ENCODE assay signal across 8 mouse cellular contexts in the genomic region with DNA sequence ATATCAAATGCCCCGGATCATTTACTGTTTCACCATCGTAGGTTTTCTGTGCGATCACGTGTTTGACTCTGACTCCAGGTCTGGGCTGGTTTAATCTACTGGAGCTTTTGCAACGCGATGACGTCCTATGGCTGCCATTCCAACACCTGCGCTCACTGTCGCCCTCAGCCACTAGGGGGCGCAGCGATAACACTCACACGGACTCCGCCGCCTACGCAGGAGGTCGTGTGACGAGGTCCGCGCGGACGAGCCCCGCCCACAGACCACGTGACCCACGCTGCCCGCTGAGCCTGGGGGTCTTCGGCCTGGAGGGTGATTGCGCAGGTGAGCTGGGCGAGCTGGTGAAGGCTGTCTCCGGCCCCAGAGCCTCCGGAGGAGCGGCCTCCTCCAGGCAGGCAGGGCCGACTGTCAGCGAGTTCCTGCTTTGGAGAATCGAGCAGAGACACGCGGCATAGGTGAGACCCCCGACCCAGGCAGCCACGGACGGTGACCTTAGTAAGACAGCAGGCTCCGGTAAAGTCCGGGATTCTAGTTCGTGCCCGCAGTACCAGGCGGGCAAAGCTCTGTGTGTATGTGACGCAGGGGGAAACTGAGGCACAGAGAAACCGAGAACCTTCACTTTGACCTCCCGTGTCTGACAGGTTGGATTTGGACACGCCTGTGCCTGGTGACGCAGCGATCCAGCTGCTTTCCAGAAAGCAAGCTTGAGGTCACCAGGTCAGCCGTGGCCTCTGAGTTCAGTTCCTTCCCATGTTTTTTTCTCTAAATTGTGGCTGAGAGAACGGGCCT. TPM values are rescaled to one million over a fixed set of nuclear protein-coding genes. Genes with fewer than 3 reads are reported as not detected.
DNase-seq lines count a peak whose midpoint lies in the region; ATAC-seq and TF ChIP-seq lines count a peak whose summit lies in the region.

Gene Gaa, plus strand, starts transcription at position 120 of the 789 bp plus-strand sequence.

- H3K4me1 ChIP-seq in G1E (ENCODE audit: insufficient read depth, low read depth, low read length), result peaks cover 55% of the 10 kb centered on the region
- H3K4me1 ChIP-seq in forebrain, embryonic 16.5 days (replicated peaks; ENCODE audit: control insufficient read depth, insufficient read depth, low read length), result peaks cover 15% of the 10 kb centered on the region
- peaks cover 9% of the 10 kb centered on the region for H3K4me1 ChIP-seq in lung, embryonic 14.5 days (ENCODE audit: insufficient read depth)
- H3K4me1 ChIP-seq in olfactory bulb, adult 2 months (ENCODE audit: control insufficient read depth, insufficient read depth, low read length), result peaks cover 39% of the 10 kb centered on the region
- H3K4me1 ChIP-seq in thymus, adult 2 months (replicated peaks; ENCODE audit: control insufficient read depth, insufficient read depth, low read length), result peaks cover 15% of the 10 kb centered on the region

- no peaks in the 10 kb centered on the region for H3K9me3 ChIP-seq in G1E (replicated peaks)
- H3K9me3 ChIP-seq in forebrain, embryonic 16.5 days (ENCODE audit: control insufficient read depth, low read length), result no peaks in the 10 kb centered on the region
- no peaks in the 10 kb centered on the region for H3K9me3 ChIP-seq in lung, embryonic 14.5 days (ENCODE audit: low read depth, low read length)

- H3K4me3 ChIP-seq in G1E (ENCODE audit: low read depth, low read length), result peak within 1 kb of the TSS; percentile 93
- peak within 1 kb of the TSS; percentile 61 for H3K4me3 ChIP-seq in forebrain, embryonic 16.5 days (replicated peaks; ENCODE audit: low read length)
- peak within 1 kb of the TSS; percentile 81 for H3K4me3 ChIP-seq in layer of hippocampus, adult 2 months
- H3K4me3 ChIP-seq in lung, embryonic 14.5 days (ENCODE audit: low read depth, low read length), result peak within 1 kb of the TSS; percentile 72
- H3K4me3 ChIP-seq in olfactory bulb, adult 2 months (ENCODE audit: insufficient read depth, low read depth, low read length), result peak within 1 kb of the TSS; percentile 97
- H3K4me3 ChIP-seq in thymus, adult 2 months (ENCODE audit: control insufficient read depth, insufficient read depth, low read length), result peak within 1 kb of the TSS; percentile 80

- H3K36me3 ChIP-seq in G1E (replicated peaks), result peaks cover 39% of the 10 kb centered on the region
- H3K36me3 ChIP-seq in forebrain, embryonic 16.5 days (ENCODE audit: control insufficient read depth, insufficient read depth), result peaks cover 3% of the 10 kb centered on the region
- peaks cover 13% of the 10 kb centered on the region; the same call in 1 of the 2 replicates for H3K36me3 ChIP-seq in lung, embryonic 14.5 days (ENCODE audit: insufficient read depth)
- no peaks in the 10 kb centered on the region for H3K36me3 ChIP-seq in thymus, adult 2 months (ENCODE audit: control insufficient read depth, insufficient read depth, low read length)

- H3K4me2 ChIP-seq in forebrain, embryonic 16.5 days (ENCODE audit: low read length), result peak within 1 kb of the TSS; percentile 83
- peak within 1 kb of the TSS; percentile 96 for H3K4me2 ChIP-seq in lung, embryonic 14.5 days

- peak within 1 kb of the TSS; percentile 68 for H3K9ac ChIP-seq in forebrain, embryonic 16.5 days (replicated peaks; ENCODE audit: low read depth, low read length)
- peak within 1 kb of the TSS; percentile 78 for H3K9ac ChIP-seq in lung, embryonic 14.5 days

- ATAC-seq in G1E (ENCODE audit: extremely low read depth, insufficient number of reproducible peaks, low FRiP score, poor library complexity, severe bottlenecking), result peak; percentile 90
- ATAC-seq in forebrain, embryonic 16.5 days, result peak; percentile 73
- ATAC-seq in lung, embryonic 14.5 days (ENCODE audit: insufficient read depth), result peak; percentile 83

- no peak within 1 kb of the TSS for H3K27ac ChIP-seq in forebrain, embryonic 16.5 days (ENCODE audit: low read length)
- H3K27ac ChIP-seq in layer of hippocampus, adult 2 months, result peak within 1 kb of the TSS; percentile 90
- H3K27ac ChIP-seq in lung, embryonic 14.5 days (ENCODE audit: low read depth), result no peak within 1 kb of the TSS
- H3K27ac ChIP-seq in olfactory bulb, adult 2 months (ENCODE audit: insufficient read depth, low read depth, low read length), result peak within 1 kb of the TSS; percentile 88
- no peak within 1 kb of the TSS for H3K27ac ChIP-seq in thymus, adult 2 months (ENCODE audit: control insufficient read depth, insufficient read depth, low read length)

- WGBS in forebrain, embryonic 16.5 days, result 3% methylated on average over 52 of the region's 52 CpGs
- 3% methylated on average over 52 of the region's 52 CpGs for WGBS in lung, embryonic 14.5 days
- 2% methylated on average over 52 of the region's 52 CpGs for WGBS in olfactory bulb, adult 2 months
- 2% methylated on average over 52 of the region's 52 CpGs for WGBS in thymus, adult 2 months

- peaks cover 14% of the 10 kb centered on the region for H3K27me3 ChIP-seq in G1E (ENCODE audit: insufficient read depth, low read length)
- no peaks in the 10 kb centered on the region for H3K27me3 ChIP-seq in forebrain, embryonic 16.5 days (replicated peaks; ENCODE audit: control insufficient read depth, insufficient read depth, low read length)
- no peaks in the 10 kb centered on the region for H3K27me3 ChIP-seq in lung, embryonic 14.5 days (ENCODE audit: insufficient read depth, low read length)
- H3K27me3 ChIP-seq in thymus, adult 2 months (ENCODE audit: control insufficient read depth, insufficient read depth, low read length), result no peaks in the 10 kb centered on the region

- TF ChIP-seq POLR2A in olfactory bulb, adult 2 months (IDR thresholded peaks at IDR 0.05; ENCODE audit: insufficient read depth, low read depth, low read length), result peak; percentile 58
- TF ChIP-seq POLR2A in thymus, adult 2 months (IDR thresholded peaks at IDR 0.05; ENCODE audit: control insufficient read depth, extremely low read depth, insufficient read depth, low read length, poor library complexity), result 0 out of 2 replicates have a peak, but pooled peaks have one; percentile 34

- DNase-seq in G1E (ENCODE audit: low spot score), result peak; percentile 90
- DNase-seq in cerebellum, adult 18-20 months, result peak; percentile 96 to 99
- peak; percentile 95 to 97 for DNase-seq in heart, postnatal 36 days
- peak; percentile 93 to 98 for DNase-seq in layer of hippocampus, adult 2 months (ENCODE audit: low spot score in 2 of 2)
- peak; percentile 98 for DNase-seq in lung, embryonic 14.5 days
- DNase-seq in thymus, adult 2 months, result peak; percentile 97

- peak; percentile 93 for TF ChIP-seq CTCF in G1E (IDR thresholded peaks at IDR 0.05; ENCODE audit: low read depth, low read length)
- TF ChIP-seq CTCF in layer of hippocampus, adult 2 months (conservative IDR thresholded peaks at IDR 0.05), result peak; percentile 99
- peak; percentile 100 for TF ChIP-seq CTCF in lung, embryonic 14.5 days (IDR thresholded peaks at IDR 0.05; ENCODE audit: low read depth)
- peak; percentile 92 for TF ChIP-seq CTCF in olfactory bulb, adult 2 months (IDR thresholded peaks at IDR 0.05; ENCODE audit: insufficient read depth, low read depth, low read length)
- peak; percentile 99 for TF ChIP-seq CTCF in thymus, adult 2 months (IDR thresholded peaks at IDR 0.05; ENCODE audit: borderline replicate concordance, control insufficient read depth, extremely low read depth, insufficient read depth, low read length, poor library complexity)

- intact Hi-C loops in heart, postnatal 36 days (cut with DNase I), result loop anchor here (2.0 kb wide), 1 partner anchor 31 kb away; no protein-coding TSS in a partner anchor

RNA-seq across cellular contexts. Expression of gene Gaa, which starts in this region (rescaled TPM):
- total RNA-seq in G1E (2014; fragmentation: Nextera tagmentation), result 59.7 and 71.2 TPM in 2 replicates
- total RNA-seq in G1E (2017), result 27.5 and 28.1 TPM in 2 replicates
- polyA plus RNA-seq in G1E (2012), result 95.7 and 102 TPM in 2 replicates
- 59.8 and 69.7 TPM in 2 replicates for polyA plus RNA-seq in forebrain, embryonic 16.5 days (2015; fragmentation: Nextera tagmentation; extraction: Ambion mirVana)
- total RNA-seq in heart, postnatal 36 days (2021), result 10 to 100 TPM; 79.4 to 86.8 TPM
- total RNA-seq in layer of hippocampus, adult 2 months (2021), result 100 to 1,000 TPM; 323 to 324 TPM
- polyA plus RNA-seq in lung, embryonic 14.5 days (2014; fragmentation: Nextera tagmentation; extraction: Ambion mirVana), result 56.0 and 58.8 TPM in 2 replicates
- polyA plus RNA-seq in olfactory bulb, adult 2 months (2012; ENCODE audit: insufficient read depth, insufficient read length, low replicate concordance, missing spikeins), result not detected in 2 replicates
- 80.0 and 94.8 TPM in 2 replicates for polyA plus RNA-seq in thymus, adult 2 months (2012; rRNA removed)

Comparison
In these comparisons a context has a peak if more than half of its experiments do, and no peak if none do; other contexts are left out.
1. H3K27ac ChIP-seq: peak in layer of hippocampus, adult 2 months (single experiment) and olfactory bulb, adult 2 months (single experiment); none in forebrain, embryonic 16.5 days (single experiment), lung, embryonic 14.5 days (single experiment) and thymus, adult 2 months (single experiment).
2. Peak in every context shown above with its lines, with median percentiles within 50 percentile points of each other: ATAC-seq, DNase-seq, H3K4me3 ChIP-seq and CTCF ChIP-seq.